Mouse (Mus musculus): ENCODE results near the gene Exoc6b. TPM values are rescaled to one million over a fixed set of nuclear protein-coding genes. Genes with fewer than 3 reads are reported as not detected.

Gene Exoc6b
- total RNA-seq, 2 experiments from 2014 or later, result 85.8 to 86.0 TPM

GRCm38 (mm10) chr6:84587471-84588101 is 481.7 kb downstream of the Exoc6b start:
- DNase-seq (ENCODE audit: low spot score in 2 of 2), result peak; percentile 11 to 27

- DNase-seq (ENCODE audit: low spot score in 2 of 2), result peak in 1 of 2 experiments; percentile 12
Observed at GRCm38 (mm10) chr6:84586551-84587200, 482.6 kb downstream of the Exoc6b start.

GRCm38 (mm10) chr6:84585686-84586300 is 483.5 kb downstream of the Exoc6b start:
- DNase-seq (ENCODE audit: low spot score in 2 of 2), result no peak

GRCm38 (mm10) chr6:84584783-84585685 is 484.3 kb downstream of the Exoc6b start:
- DNase-seq (ENCODE audit: low spot score in 2 of 2), result no peak

GRCm38 (mm10) chr6:84583841-84584782 is 485.2 kb downstream of the Exoc6b start:
- no peak for DNase-seq (ENCODE audit: low spot score in 2 of 2)

GRCm38 (mm10) chr6:84583371-84583770 is 485.9 kb downstream of the Exoc6b start:
- DNase-seq (ENCODE audit: low spot score in 2 of 2), result peak; percentile 33 to 45

GRCm38 (mm10) chr6:84582826-84583225 is 486.5 kb downstream of the Exoc6b start:
- no peak for DNase-seq (ENCODE audit: low spot score in 2 of 2)

- no peak for DNase-seq (ENCODE audit: low spot score in 2 of 2)
Observed at GRCm38 (mm10) chr6:84581833-84582445, 487.4 kb downstream of the Exoc6b start.

- DNase-seq (ENCODE audit: low spot score in 2 of 2), result no peak
Observed at GRCm38 (mm10) chr6:84580979-84581832, 488.1 kb downstream of the Exoc6b start.

GRCm38 (mm10) chr6:84579508-84579907 is 489.8 kb downstream of the Exoc6b start:
- DNase-seq (ENCODE audit: low spot score in 2 of 2), result no peak

- DNase-seq (ENCODE audit: low spot score in 2 of 2), result no peak
Observed at GRCm38 (mm10) chr6:84578928-84579327, 490.4 kb downstream of the Exoc6b start.

- no peak for DNase-seq (ENCODE audit: low spot score in 2 of 2)
Observed at GRCm38 (mm10) chr6:84577898-84578297, 491.4 kb downstream of the Exoc6b start.

- DNase-seq (ENCODE audit: low spot score in 2 of 2), result no peak
Observed at GRCm38 (mm10) chr6:84573905-84574660, 495.2 kb downstream of the Exoc6b start.

- no peak for DNase-seq (ENCODE audit: low spot score in 2 of 2)
Observed at GRCm38 (mm10) chr6:84570039-84570438, 499.3 kb downstream of the Exoc6b start.

- DNase-seq (ENCODE audit: low spot score in 2 of 2), result no peak
Observed at GRCm38 (mm10) chr6:84569590-84569989, 499.7 kb downstream of the Exoc6b start.

- no peak for DNase-seq (ENCODE audit: low spot score in 2 of 2)
Observed at GRCm38 (mm10) chr6:84568880-84569279, 500.4 kb downstream of the Exoc6b start.

Measured in layer of hippocampus, postnatal 10 days (tissue).